Mouse (Mus musculus) R1 (cell line): ENCODE measurements around the gene Etl4.

Experiments used
- DNase-seq: peaks from one replicate; pipeline ENCODE4 v3.0.0-alpha.2; 2018; ENCODE audit warnings: low read depth, low spot score

Gene Etl4

DNA sequence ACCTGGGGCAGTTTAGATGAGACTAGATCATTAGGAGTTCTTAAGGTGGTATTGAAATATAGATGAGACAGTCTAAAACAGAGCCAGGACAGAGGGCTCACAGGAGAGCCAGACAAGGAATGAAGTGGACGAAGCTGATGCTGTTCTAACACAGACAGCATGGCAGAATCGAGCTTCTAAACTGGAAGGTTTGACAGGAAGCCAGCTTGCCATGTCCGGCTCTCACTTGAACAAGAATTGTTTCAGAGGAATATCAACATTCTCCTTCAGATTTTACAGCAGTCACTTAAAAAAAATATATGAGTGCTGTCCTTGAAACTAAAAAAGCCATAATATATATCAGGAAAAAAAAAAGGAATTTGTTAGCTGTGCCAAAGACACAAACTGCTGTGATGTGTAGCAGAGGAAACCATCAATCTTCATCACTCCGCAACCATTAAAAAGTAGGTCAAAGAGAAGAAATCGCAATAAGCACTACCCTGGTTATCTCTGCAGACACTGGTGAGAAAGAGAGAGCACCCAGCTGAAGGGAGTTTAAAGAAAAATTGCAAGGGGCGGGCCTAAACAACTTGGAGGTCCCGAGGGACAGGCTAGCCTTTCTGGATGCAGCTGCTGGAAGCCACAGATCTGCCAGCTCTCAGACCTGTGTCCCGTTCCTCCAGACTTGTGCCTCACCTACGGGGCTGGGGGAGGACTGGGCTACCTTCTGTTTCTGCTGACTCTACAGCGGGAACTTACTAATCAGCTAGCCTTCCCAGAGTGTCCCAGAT lies 534.3 kb downstream of the Etl4 start:
- DNase-seq: peak; percentile 48

DNA sequence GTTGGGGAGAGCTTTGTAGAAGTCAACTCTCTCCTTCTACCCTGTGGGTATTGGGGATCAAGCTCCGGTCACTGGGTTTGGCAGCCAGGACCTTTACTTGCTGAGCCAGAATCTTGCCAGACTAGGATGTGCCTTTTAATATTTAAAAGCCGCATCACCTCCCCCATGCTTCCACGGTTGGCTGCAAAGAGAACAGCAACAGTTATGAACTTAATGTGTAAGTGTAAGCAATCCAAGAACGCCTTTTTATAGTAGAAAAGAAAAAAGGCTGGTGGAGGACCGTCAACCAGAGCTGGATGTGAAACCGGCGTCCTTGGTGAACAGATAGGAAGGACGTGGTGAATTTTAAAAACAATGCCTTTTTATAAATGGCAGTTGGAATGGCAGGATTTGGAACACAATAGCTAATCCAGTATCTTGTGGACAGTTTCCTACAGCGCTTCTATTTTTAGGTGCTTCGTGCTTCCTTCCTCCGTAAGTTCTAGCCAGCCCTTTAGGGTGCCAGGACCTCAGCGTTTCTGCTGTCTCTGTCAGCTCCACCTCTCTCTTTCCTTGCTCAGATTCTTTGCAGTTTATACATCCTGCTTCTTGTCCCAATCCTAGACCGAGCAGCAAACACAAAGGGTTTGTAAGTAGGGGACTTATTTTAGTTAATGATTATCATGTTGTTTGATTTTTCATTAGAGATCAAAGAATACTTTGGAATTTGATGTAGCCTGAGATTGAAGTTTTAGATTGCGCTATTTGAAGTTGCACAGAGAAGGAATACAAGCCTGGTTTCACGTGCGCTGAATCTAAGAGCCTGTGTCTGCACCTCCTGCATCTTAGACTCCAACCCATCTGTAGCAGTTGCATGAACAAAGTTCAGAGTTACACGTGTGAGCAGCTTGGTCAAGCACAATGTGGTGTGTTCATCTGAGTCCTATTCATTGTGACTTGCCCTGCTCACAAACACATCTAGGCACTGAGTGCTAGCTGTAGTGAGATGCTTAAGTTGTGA lies 535.9 kb downstream of the Etl4 start:
- peak; percentile 92 for DNase-seq

DNA sequence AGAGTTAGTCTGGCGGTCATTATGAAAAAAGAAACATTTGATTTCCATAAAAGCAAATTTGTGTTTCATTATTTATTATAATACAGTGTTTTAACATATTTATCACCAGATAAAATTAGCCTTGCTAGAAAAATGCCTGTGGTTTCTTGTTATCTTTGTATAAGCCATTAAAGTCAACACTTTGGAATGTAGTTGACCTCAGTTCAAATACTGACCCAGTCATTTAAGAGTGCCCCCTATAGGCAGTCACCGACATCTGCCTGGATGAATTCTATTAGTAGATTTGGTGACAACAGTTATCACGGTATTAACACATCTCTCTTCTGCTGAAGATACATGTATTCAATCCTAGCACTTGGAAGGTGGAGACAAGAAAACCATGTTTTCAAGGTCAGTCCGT lies 536.6 kb downstream of the Etl4 start:
- peak; percentile 60 for DNase-seq

DNA sequence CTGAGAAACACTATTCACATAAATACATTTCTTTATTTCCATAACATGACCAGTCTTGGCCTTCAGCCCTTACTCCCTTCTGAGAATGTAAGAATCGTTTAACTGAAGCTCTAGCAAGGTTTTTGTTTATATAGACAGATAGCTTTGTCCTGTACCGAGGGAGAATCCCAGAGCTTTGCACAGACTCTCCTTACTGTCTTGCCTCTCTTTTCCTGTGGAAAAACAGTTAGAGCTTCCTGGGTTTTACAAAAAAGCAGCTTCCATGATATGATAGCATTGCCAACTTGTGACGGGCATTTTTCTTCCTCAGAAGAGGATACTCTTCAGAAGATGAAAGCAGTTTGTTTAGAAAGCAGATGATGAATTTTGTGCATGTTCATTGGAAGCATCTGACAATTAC lies 541.4 kb downstream of the Etl4 start:
- no peak for DNase-seq

DNA sequence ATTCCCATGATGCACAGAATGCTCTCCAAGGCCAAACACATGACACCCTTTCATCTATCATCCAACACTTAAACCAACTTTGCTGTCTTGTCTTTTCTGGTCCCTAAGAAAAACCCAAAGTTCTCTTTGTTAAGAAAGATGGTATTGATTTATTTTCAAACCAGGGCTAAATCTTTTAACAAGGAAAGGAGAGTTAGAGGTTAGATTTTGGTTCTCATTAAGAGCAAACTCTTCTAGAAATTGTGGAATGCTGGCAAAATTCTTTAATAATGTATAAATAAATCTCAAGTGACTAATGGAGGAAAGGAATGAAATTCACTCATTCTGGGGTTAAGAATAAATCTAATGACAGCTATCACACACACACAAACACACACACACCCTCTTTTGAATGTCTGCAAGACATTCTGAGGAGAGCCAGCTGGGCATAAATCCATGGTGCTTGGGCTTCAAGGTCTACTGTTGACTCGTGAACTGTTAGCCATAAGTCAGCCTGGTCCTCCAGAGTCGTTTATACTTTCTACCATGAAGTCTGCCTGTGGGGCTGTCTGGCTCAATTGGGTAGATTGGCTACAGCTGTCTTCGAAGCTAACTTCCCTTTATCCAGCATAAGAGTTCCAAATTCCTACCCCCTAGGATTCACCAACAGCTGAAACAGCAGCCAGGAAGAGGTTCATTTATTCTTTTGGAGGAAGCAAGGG lies 544.1 kb downstream of the Etl4 start:
- no peak for DNase-seq

DNA sequence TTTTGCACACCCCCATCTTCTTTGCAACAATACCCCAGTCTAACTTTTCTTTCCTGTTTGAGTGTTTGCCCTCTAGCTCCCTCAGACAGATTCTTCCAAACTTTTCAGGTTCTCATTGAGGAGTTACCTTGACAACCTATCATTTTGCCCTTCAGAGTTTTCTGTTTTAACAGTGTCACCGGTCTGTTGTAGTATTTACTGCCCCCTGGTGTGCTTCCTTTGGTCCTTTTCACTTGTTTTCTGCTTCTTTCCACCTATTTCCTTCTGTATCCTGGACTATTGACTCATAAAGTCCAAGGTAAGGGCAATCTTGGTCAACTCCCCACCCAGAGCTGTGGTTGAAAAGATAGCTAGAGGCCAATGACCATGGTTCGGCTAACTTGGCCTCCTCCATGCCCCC lies 569.6 kb downstream of the Etl4 start:
- peak; percentile 14 for DNase-seq

DNA sequence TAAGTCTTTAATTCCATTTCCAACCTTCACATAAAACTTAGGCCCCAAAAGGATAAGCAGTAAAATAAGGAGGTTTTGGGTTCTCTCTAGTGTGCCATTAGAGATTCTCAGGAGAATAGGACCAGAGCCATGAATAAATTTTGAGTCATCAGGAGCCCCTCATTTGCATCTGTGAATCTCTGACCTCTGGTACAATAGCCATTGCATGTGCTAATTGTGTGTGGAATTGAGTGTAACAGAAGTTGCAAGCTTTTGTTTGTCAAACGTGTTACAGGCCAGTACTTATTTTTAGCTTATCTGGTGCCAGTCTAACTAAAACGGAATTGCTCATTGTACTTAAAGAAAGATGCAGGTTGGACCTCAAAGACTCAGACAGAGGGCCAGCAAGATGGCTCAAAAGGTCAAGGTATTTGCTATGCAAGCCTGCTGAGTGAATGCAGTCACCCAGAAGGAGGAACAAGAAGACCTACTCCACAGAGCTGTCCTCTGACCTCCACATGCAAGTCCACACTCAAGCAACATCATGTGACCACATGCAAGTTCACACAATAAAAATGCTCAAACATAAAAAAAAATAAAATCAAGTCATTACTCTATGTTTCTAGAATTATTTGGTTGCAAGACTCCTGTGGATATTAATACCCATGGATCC lies 576.7 kb downstream of the Etl4 start:
- DNase-seq: peak; percentile 66

DNA sequence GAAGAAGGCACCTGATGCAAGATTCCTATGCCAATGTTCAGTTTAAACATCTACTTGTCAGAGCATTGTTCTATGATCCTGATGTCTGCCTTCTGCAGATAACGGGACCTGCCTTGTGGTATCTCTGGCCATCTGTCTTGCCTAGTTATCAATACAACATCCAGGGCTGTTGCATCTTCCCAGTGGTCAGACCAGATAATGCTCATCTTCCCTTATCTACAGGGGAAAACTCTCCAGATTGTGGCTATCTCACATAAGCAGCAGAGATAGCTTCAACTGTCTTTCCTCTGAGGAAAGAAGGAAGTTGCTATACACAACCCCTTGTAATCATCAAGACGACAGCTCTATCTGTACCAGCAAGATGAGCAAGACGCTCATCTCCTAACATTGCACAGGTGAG lies 579.5 kb downstream of the Etl4 start:
- no peak for DNase-seq

DNA sequence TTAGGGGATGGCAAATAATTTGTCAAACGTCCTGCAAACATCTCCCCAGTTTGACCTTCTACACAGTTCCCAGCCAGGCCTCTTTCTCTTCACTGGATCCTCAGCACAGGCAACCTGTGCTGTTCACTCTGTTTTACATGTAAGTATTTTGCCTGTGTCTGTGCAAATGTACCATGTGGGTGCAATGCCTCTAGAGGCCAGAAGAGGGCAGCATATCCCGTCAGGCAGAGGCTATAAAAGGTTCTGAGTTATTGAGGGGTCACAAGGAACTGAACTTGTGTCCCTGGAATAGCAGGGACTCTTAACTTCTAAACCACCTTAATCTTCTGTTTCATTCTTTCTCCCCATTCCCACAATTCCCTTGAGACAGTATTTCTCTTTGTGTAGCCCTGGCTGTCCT lies 582.5 kb downstream of the Etl4 start:
- peak; percentile 85 for DNase-seq

DNA sequence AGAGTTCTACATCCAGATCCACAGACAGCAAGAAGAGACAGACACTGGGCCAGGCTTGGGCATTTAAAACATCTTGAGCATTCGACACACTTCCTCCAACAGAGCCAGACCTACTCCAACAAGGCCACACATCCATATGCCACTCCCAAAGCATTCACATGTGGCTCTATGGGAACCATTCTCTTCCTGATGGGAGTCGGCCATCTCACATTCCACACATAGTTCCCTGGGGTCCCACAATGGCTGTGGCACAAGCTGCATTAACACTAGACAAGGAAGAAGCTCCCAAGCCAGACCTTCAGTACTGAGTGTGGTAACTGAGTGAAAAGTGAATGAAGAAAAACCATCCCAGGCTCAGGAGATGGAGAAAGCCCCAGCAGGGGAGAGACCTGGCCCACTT lies 584.2 kb downstream of the Etl4 start:
- DNase-seq: peak; percentile 99

DNA sequence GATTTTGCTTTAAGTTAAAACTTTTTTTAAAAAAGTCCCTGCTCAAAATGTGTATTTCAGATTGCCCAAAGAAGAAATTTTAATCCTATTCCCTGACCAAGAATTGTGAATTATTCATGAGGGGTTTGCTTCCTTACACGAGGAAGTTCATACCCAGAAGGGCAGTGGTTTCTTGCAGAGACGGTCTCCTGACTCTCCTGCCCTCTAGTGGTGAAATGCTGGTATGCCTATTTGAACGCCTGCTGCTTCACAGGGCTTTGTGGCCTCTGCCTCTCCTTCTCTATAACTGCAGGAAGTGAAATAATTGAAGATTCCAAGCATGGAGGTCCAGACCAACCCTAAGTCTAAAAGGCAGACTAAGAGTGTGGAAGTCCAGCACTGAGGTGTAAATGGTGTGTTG lies 585.1 kb downstream of the Etl4 start:
- peak; percentile 94 for DNase-seq

DNA sequence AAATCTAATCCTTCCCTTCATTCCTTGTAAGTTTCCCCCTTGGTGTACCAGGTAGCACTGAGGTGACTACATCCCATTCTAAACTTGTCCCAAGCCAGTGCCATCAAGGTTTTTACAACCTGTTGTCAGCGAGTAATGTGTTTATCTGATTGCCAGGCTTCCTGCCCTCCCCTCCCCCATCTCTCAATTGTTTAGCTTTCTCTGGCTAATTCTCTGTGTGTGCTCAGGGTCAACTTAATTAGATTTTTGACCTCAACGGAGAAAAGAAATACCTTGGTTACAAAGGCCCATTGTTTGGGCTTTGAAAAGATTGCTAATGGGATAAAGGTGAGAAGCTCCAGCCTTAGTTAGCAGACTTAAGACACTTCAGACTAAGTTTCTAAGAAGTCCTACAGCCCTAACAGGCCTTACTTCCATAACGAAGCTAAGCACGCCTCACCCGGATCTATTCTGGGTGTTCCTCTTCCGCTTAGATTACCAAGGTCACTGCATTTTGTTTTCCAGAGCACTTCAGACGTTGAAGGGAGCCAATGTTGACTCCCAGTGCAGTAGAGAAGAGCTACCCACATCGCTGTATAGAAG lies 586.7 kb downstream of the Etl4 start:
- peak; percentile 98 for DNase-seq

DNA sequence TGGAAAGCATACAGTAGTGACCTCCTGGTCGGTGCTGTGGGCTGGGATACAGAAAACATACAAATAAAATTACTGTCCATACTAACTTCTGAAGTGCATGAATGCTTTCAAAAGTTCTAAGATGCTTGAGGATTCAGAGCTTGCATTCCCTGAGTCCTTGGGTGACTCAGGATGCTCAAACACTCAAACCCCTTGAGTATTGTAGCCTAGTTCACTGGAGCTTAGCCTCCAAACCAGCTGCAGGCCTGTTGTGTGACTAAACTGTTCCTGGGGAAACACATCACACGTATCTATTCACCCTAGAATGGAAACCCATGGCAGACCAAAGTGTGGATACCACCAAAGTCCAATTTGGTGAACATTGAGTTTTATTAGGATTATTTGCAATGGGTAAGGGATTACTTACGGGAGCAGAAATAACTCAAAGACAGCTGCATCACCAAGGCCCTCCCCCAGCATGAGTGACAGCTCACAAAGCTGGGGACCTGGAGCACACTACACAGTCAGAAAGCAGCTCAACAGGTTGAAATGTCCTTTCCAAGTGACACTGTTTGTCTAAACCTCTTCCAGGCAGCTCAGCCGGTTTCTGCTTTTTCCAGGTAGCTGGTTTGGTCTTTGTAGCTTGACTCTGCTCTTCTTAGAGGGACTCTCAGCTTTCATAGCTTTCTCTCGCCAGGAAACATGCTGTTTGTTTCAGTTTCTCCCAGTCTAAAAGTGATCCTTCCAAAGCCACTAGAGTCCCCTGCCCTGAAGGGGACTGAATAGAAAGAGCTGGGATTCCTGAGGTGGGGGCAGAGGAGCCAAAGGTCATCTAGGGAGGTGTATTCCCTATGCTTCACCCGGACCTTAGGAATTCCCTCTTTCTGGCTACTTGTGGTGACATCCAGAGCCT lies 598.5 kb downstream of the Etl4 start:
- DNase-seq: peak; percentile 81

DNA sequence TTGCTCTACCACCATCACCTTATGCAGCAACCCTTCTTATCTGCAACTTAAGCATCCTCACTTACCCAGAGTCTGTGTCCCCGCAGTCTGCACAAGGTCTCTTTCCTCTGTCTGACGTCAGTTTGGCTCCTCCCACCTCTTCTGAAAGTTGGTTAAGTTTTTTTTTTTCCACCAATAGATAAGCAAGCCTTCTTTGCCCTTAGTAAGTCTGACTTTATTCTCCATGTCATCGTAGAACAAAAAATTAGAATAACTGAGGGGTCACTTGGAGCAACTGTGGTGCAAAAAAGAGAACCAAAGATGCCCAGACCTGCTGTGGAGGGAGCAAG lies 599.1 kb downstream of the Etl4 start:
- DNase-seq: no peak

DNA sequence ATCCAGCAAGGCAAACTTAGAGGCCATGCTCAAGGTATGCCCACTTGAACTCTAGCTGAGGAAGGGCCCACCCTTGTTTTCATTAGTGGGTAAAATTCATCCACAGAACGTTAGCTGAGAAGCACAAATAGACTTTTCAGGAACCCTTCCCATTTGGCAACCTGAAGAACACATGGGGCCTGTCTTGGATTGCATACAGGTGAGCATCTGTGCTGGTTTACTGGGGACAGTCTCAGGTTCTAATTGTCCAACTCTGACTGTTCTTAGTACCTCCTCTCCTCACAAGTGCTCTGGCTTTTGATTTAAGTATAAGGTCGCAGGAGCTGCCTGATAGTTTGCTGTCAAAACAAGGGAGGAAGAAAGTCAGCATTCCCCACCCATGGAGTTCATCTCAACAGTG lies 600.5 kb downstream of the Etl4 start:
- DNase-seq: no peak

DNA sequence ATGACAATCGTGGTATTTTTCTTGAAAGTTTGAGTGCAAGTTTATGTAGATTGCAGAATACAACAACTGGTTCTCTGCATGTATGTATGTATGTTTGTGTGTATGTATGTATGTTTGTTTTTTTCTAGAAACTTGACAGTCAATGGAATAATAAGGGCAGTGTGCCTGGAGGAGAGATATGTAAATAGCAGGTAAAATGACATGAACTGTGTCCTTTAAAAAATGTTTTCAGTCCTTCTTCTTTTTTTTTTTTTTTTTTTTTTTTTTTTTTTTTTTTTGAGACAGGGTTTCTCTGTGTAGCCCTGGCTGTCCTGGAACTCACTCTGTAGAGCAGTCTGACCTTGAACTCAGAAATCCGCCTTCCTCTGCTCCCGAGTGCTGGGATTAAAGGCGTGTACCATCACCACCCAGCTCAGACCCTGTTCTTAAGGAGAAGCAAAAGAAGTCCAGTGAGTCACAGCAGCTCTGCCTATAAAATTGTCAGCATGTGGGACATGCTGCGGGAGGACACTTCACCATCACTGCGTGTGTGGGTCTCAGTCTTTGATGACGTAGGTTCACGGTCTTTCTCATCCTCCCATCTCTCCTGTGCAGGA lies 606.8 kb downstream of the Etl4 start:
- peak; percentile 90 for DNase-seq

DNA sequence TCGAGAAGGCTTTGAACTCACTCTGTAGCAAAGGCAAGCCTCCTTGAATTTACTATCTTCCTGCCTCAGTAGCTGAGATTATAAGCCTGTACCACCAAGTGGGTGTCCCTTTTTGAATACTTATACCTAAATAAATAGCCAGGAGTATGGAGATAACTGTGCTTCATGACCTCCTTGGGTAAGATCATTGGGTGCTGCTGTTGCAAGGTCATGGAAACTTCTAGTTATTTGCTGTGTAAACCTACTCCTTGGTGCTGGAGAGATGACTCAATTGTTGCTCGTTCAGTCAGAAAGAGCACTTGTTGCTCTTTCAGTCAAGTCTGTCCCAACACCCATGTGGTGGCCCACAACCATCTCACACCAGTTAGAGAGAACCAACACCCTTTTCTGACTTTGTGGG lies 608.3 kb downstream of the Etl4 start:
- no peak for DNase-seq

DNA sequence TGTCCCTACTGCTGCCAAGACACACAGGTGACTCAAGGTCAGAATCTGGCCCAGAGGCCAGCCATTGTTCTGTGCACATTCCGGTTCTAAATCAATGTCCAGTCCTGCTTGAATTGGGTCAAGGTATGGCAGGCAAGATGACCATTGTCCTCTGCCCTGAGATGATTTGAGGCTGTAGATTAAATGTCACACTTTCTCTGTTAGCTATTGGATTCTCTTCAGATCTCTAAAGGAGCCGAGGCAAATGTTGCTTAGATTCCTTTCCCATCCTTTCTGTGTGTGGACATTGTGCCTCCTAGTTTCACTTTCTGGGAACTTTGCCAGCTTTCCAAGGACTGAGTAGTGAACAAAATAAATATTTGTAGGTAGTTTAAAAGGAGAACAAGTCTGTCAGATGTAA lies 608.9 kb downstream of the Etl4 start:
- DNase-seq: no peak

DNA sequence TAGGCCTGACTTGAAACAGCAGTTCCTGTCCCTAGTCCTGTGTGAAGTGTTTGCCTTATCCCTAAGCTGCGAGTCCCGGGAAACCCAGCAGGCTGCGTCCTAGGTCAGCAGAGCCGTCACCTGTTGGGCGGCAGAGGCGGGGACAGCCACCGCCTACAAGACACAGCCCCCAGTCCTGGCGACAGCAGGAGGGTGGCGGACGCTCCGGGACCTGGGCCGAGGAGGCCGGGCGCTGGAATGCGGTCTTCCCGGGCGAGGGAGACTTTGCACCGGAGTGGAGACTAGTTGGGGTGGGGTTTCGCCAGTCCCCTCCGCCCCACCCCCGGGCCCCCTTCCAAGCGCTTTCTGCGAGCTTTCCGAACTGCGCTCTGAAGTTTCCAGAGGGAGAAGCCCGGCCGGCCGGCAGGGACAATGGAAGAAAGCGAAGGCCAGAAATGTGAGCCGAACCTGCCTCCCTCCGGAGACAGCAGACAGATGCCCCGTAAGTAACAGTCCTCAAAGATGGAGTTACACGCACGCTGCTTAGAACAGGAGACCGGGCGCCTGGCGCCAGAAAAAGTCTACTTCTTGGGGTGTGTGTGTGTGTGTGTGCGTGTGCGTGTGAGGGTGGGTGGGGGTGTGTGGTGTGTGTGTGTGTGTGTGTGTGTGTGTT lies 610.0 kb downstream of the Etl4 start:
- peak; percentile 83 for DNase-seq
